Mouse (Mus musculus) activated CD4-positive, CD25-positive, alpha-beta regulatory T cell, adult 4 months (primary cell): Measurements from ENCODE around the gene Ttc16. TPM values are rescaled to one million over a fixed set of nuclear protein-coding genes. Genes with fewer than 3 reads are reported as not detected.

Source experiments
- ATAC-seq: one replicate; pipeline ENCODE4 v1.8.0; 2017
- polyA plus RNA-seq, 2 experiments: library from polyadenylated mRNA; unstranded; fragments of 100-300 nt; shearing (Covaris generic); gene quantifications; one replicate each; pipeline ENCODE4 v1.2.1; 2017

Ttc16 gene
- polyA plus RNA-seq, 2 experiments from 2014 or later, result 0.61 to 0.65 TPM

GRCm38 (mm10) chr2:32714117-32714986 is 61.1 kb downstream of the Ttc16 start:
- ATAC-seq, result peak; percentile 37

GRCm38 (mm10) chr2:32712934-32713817 is 62.3 kb downstream of the Ttc16 start, which contains the start of gene Cdk9:
Gene Cdk9, minus strand, starts transcription at chr2:32713076.
- ATAC-seq, result peak; percentile 52

GRCm38 (mm10) chr2:32712586-32712933 is 62.9 kb downstream of the Ttc16 start:
- peak; percentile 41 for ATAC-seq

GRCm38 (mm10) chr2:32712108-32712551 is 63.3 kb downstream of the Ttc16 start:
- no peak for ATAC-seq

GRCm38 (mm10) chr2:32711301-32712056 is 64.0 kb downstream of the Ttc16 start:
- ATAC-seq, result no peak

GRCm38 (mm10) chr2:32710425-32710824 is 65.0 kb downstream of the Ttc16 start:
- no peak for ATAC-seq

- no peak for ATAC-seq
These were observed 65.8 kb downstream of the Ttc16 start for GRCm38 (mm10) chr2:32709521-32710137.

GRCm38 (mm10) chr2:32708643-32709042 is 66.8 kb downstream of the Ttc16 start:
- no peak for ATAC-seq

Other genes starting within 250 kb of the Ttc16 start
- 10 to 100 TPM; 40.3 to 47.5 TPM for gene Fam102a, start 240.3 kb downstream of the Ttc16 start, polyA plus RNA-seq
- 100 to 1,000 TPM; 107 to 124 TPM for gene Dpm2, start 204.8 kb downstream of the Ttc16 start, polyA plus RNA-seq
- not detected for gene Pip5kl1, start 200.8 kb downstream of the Ttc16 start, polyA plus RNA-seq
- not detected for gene 9430097D07Rik, start 199.9 kb downstream of the Ttc16 start, polyA plus RNA-seq
- 10 to 100 TPM; 30.7 to 39.8 TPM for gene St6galnac4, start 188.5 kb downstream of the Ttc16 start, polyA plus RNA-seq
- 1 to 10 TPM; 2.5 to 3.4 TPM for gene St6galnac6, start 175.9 kb downstream of the Ttc16 start, polyA plus RNA-seq
- gene Ak1, start 153.9 kb downstream of the Ttc16 start, polyA plus RNA-seq, result under 1 TPM; 0.16 to 0.48 TPM
- gene Eng, start 129.0 kb downstream of the Ttc16 start, polyA plus RNA-seq, result not detected
- gene Fpgs, start 71.5 kb downstream of the Ttc16 start, polyA plus RNA-seq, result 1 to 10 TPM; 3.8 to 6.2 TPM
- gene Cdk9, start 62.6 kb downstream of the Ttc16 start, polyA plus RNA-seq, result 10 to 100 TPM; 26.2 to 26.4 TPM
- 10 to 100 TPM; 62.2 to 84.6 TPM for gene Sh2d3c, start 54.6 kb downstream of the Ttc16 start, polyA plus RNA-seq
- under 1 TPM in 1 of 2 experiments, not detected in 1; 0.99 TPM for gene 6330409D20Rik, start 34.6 kb downstream of the Ttc16 start, polyA plus RNA-seq
- 10 to 100 TPM; 58.9 to 62.2 TPM for gene Tor2a, start 18.4 kb downstream of the Ttc16 start, polyA plus RNA-seq
- 1 to 10 TPM; 4.9 to 6.3 TPM for gene Ptrh1, start 153 bp upstream of the Ttc16 start, polyA plus RNA-seq
- not detected for gene Cfap157, start 8.8 kb upstream of the Ttc16 start, polyA plus RNA-seq
- gene Stxbp1, start 71.6 kb upstream of the Ttc16 start, polyA plus RNA-seq, result 1 to 10 TPM; 2.4 to 2.9 TPM
- 1 to 10 TPM; 1.3 to 2.1 TPM for gene Fam129b, start 100.5 kb upstream of the Ttc16 start, polyA plus RNA-seq
- gene Rpl12, start 185.9 kb upstream of the Ttc16 start, polyA plus RNA-seq, result 100 to 1,000 TPM in 1 of 2 experiments, 10 to 100 TPM in 1; 52.9 to 648 TPM
- gene Lrsam1, start 186.0 kb upstream of the Ttc16 start, polyA plus RNA-seq, result 1 to 10 TPM; 4.1 to 4.7 TPM
- gene Slc2a8, start 206.4 kb upstream of the Ttc16 start, polyA plus RNA-seq, result 1 to 10 TPM; 2.3 to 2.9 TPM